Mouse (Mus musculus): ENCODE data around the gene Gm17581. TPM values are rescaled to one million over a fixed set of nuclear protein-coding genes. Genes with fewer than 3 reads are reported as not detected.
A peak's percentile ranks its signal among the peaks of the same experiment; 100 is the strongest.

Gene Gm17581
- total and polyA plus RNA-seq, 2 experiments from 2014 or later = not detected

DNA sequence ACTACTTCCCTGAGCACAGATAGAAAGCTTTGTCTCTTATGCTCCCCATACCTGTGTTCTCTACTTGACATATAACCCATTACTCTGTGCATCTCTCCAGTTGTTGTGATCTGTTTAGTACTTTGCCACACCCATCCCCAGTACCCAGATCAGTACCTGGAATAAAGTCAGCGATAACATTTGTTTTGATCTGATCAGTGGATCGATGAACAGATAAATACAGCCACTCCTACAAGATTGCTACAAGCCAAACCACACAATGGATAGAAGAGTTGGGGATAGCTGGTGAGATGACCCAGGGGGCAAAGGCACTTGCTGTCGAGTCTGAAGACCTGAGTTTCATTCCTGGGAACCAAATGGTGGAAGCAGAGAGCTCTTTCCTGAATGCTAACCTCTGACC is 40.4 kb downstream of the Gm17581 start:
- Histone ChIP-seq H3K27me3 (ENCODE audit: control insufficient read depth, insufficient read depth, low read length) (no peaks in the 10 kb centered on the region), H3K27ac (ENCODE audit: low read depth) (no peak overlapping the region), H3K4me3 (ENCODE audit: low read depth, low read length) (no peak overlapping the region), H3K9ac (replicated peaks; ENCODE audit: low read depth, low read length) (no peak overlapping the region), H3K36me3 (replicated peaks; ENCODE audit: control insufficient read depth, insufficient read depth, low read length) (no peaks in the 10 kb centered on the region), H3K4me2 (ENCODE audit: low read depth, low read length) (no peak overlapping the region), H3K9me3 (replicated peaks; ENCODE audit: control insufficient read depth, low read length) (no peaks in the 10 kb centered on the region), H3K4me1 (ENCODE audit: control insufficient read depth, insufficient read depth) (peaks cover 8% of the 10 kb centered on the region)
- WGBS = 71% methylated on average over 3 of the region's 3 CpGs
- DNase-seq (ENCODE audit: low spot score) (no peak), ATAC-seq (ENCODE audit: insufficient read depth, low read depth) (no peak)
- TF ChIP-seq CTCF (IDR thresholded peaks at IDR 0.05; ENCODE audit: low read depth) (no peak), EP300 (IDR thresholded peaks at IDR 0.05; ENCODE audit: low read depth) (no peak)

- no peak overlapping the region for H3K4me3 ChIP-seq (ENCODE audit: low read depth, low read length)
- no peak overlapping the region for H3K27ac ChIP-seq (ENCODE audit: low read depth)
- 52% methylated on average over 2 of the region's 2 CpGs for whole genome bisulfite sequencing
- H3K36me3 ChIP-seq (replicated peaks; ENCODE audit: control insufficient read depth, insufficient read depth, low read length) = no peaks in the 10 kb centered on the region
- H3K27me3 ChIP-seq (ENCODE audit: control insufficient read depth, insufficient read depth, low read length) = no peaks in the 10 kb centered on the region
- H3K4me2 ChIP-seq (ENCODE audit: low read depth, low read length) = no peak overlapping the region
- H3K9ac ChIP-seq (replicated peaks; ENCODE audit: low read depth, low read length) = no peak overlapping the region
- no peak for ATAC-seq (ENCODE audit: insufficient read depth, low read depth)
- no peaks in the 10 kb centered on the region for H3K9me3 ChIP-seq (replicated peaks; ENCODE audit: control insufficient read depth, low read length)
- TF ChIP-seq EP300 (IDR thresholded peaks at IDR 0.05; ENCODE audit: low read depth) (no peak), CTCF (IDR thresholded peaks at IDR 0.05; ENCODE audit: low read depth) (no peak)
- H3K4me1 ChIP-seq (ENCODE audit: control insufficient read depth, insufficient read depth) = peaks cover 10% of the 10 kb centered on the region
- no peak for DNase-seq (ENCODE audit: low spot score)
Observed at GRCm38 (mm10) chr2:155694564-155694963, 41.1 kb downstream of the Gm17581 start.

DNA sequence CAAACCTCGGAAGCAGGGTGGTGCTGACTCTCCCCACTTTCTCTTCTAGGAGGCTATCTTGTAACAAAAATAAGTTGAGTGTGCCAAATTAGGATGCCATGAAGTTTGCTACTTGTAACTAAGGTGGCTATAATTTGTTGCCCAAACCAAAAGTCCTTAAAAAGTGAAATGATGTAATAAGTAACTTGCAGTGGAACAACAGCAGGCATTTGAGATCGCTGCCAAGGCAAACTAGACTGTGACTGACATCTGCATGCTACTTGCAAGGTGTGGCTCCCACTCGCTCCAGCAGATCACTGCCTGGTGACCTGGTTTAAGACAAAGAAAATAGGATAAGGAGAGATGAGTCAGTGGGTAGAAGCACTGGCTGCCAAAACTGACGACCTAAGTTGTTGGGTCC is 42.5 kb downstream of the Gm17581 start:
- WGBS = 75% methylated on average over 4 of the region's 4 CpGs
- H3K9ac ChIP-seq (replicated peaks; ENCODE audit: low read depth, low read length) = no peak overlapping the region
- no peak overlapping the region for H3K4me3 ChIP-seq (ENCODE audit: low read depth, low read length)
- no peaks in the 10 kb centered on the region for H3K9me3 ChIP-seq (replicated peaks; ENCODE audit: control insufficient read depth, low read length)
- no peak overlapping the region for H3K27ac ChIP-seq (ENCODE audit: low read depth)
- no peak for ATAC-seq (ENCODE audit: insufficient read depth, low read depth)
- H3K27me3 ChIP-seq (ENCODE audit: control insufficient read depth, insufficient read depth, low read length) = no peaks in the 10 kb centered on the region
- no peak for DNase-seq (ENCODE audit: low spot score)
- TF ChIP-seq CTCF (IDR thresholded peaks at IDR 0.05; ENCODE audit: low read depth) = no peak
- TF ChIP-seq EP300 (IDR thresholded peaks at IDR 0.05; ENCODE audit: low read depth) = no peak
- H3K4me1 ChIP-seq (ENCODE audit: control insufficient read depth, insufficient read depth) = peaks cover 10% of the 10 kb centered on the region
- no peaks in the 10 kb centered on the region for H3K36me3 ChIP-seq (replicated peaks; ENCODE audit: control insufficient read depth, insufficient read depth, low read length)
- no peak overlapping the region for H3K4me2 ChIP-seq (ENCODE audit: low read depth, low read length)

GRCm38 (mm10) chr2:155691723-155692493 is 43.8 kb downstream of the Gm17581 start, which contains the start of gene Trpc4ap:
Trpc4ap (minus strand) TSS chr2:155692384.
- TF ChIP-seq CTCF (IDR thresholded peaks at IDR 0.05; ENCODE audit: low read depth) (peak; percentile 96), EP300 (IDR thresholded peaks at IDR 0.05; ENCODE audit: low read depth) (no peak)
- Histone ChIP-seq H3K9me3 (replicated peaks; ENCODE audit: control insufficient read depth, low read length) (no peaks in the 10 kb centered on the region), H3K36me3 (replicated peaks; ENCODE audit: control insufficient read depth, insufficient read depth, low read length) (no peaks in the 10 kb centered on the region; the same call in 1 of the 2 replicates), H3K9ac (replicated peaks; ENCODE audit: low read depth, low read length) (peak within 1 kb of the TSS; percentile 70), H3K27ac (ENCODE audit: low read depth) (peak within 1 kb of the TSS; percentile 91), H3K27me3 (ENCODE audit: control insufficient read depth, insufficient read depth, low read length) (no peaks in the 10 kb centered on the region), H3K4me3 (ENCODE audit: low read depth, low read length) (peak within 1 kb of the TSS; percentile 94), H3K4me1 (ENCODE audit: control insufficient read depth, insufficient read depth) (peaks cover 10% of the 10 kb centered on the region), H3K4me2 (ENCODE audit: low read depth, low read length) (peak within 1 kb of the TSS; percentile 82)
- DNase-seq (ENCODE audit: low spot score) (peak; percentile 95), ATAC-seq (ENCODE audit: insufficient read depth, low read depth) (peak; percentile 97)
- WGBS = under 1% methylated on average over 63 of the region's 72 CpGs

DNA sequence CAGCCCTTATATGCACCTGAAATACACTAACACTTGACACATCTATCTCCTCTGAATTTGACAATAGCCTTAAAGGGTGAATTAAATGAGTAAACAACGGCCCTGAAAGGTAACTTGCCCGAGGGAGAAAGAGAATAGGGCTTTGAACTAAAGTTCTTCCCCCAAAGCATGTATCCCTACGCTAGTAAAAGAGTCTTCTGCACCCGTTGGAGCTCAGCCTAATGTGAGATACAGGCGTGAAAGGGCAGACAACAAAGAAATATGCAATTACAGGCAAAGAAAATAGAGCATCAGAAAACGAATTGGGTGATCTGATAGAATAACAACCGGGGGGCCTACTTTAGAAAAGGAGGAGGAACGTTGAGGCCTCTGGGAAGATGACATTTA is 44.3 kb downstream of the Gm17581 start:
- ATAC-seq (ENCODE audit: insufficient read depth, low read depth) = no peak

More for the DNA sequence above, 44.3 kb downstream of the Gm17581 start:
- Histone ChIP-seq H3K4me3 (ENCODE audit: low read depth, low read length) (peak overlapping the region; percentile 94), H3K9ac (replicated peaks; ENCODE audit: low read depth, low read length) (peak overlapping the region; percentile 70), H3K4me2 (ENCODE audit: low read depth, low read length) (peak overlapping the region; percentile 82), H3K27ac (ENCODE audit: low read depth) (peak overlapping the region; percentile 91), H3K27me3 (ENCODE audit: control insufficient read depth, insufficient read depth, low read length) (no peaks in the 10 kb centered on the region), H3K9me3 (replicated peaks; ENCODE audit: control insufficient read depth, low read length) (no peaks in the 10 kb centered on the region), H3K4me1 (ENCODE audit: control insufficient read depth, insufficient read depth) (peaks cover 13% of the 10 kb centered on the region), H3K36me3 (replicated peaks; ENCODE audit: control insufficient read depth, insufficient read depth, low read length) (no peaks in the 10 kb centered on the region; the same call in 1 of the 2 replicates)
- no peak for DNase-seq (ENCODE audit: low spot score)
- TF ChIP-seq EP300 (IDR thresholded peaks at IDR 0.05; ENCODE audit: low read depth) (no peak), CTCF (IDR thresholded peaks at IDR 0.05; ENCODE audit: low read depth) (no peak)
- WGBS = 5% methylated on average over 8 of the region's 8 CpGs

Measured in heart, postnatal 0 days (tissue).